In genomic region chr5:113170064-113170754, GRCm38 (mm10) we compare ENCODE assay signal across 14 mouse cellular contexts. TPM values are rescaled to one million over a fixed set of nuclear protein-coding genes. Genes with fewer than 3 reads are reported as not detected.
DNase-seq lines count a peak whose midpoint lies in the region; ATAC-seq and TF ChIP-seq lines count a peak whose summit lies in the region.
"Had no signal": no experiment of that assay in that cellular context is flagged by ENCODE, and none has a peak within 500 bp of the region (broad histone marks: within the 10 kb centered on the region; RNA-seq: fewer than 3 reads in every experiment).

No protein-coding gene starts in this region.

- ATAC-seq in kidney, embryonic 15.5 days (replicated peaks; ENCODE audit: low FRiP score): no peak
- no peak for ATAC-seq in liver, embryonic 14.5 days (ENCODE audit: insufficient read depth)
- ATAC-seq in megakaryocyte, adult 5-6 weeks (ENCODE audit: poor library complexity, severe bottlenecking): no peak

- WGBS in kidney, embryonic 15.5 days: 87% methylated on average over 11 of the region's 11 CpGs
- 69% methylated on average over 11 of the region's 11 CpGs for WGBS in liver, embryonic 14.5 days (ENCODE audit: insufficient replicate concordance)

- TF ChIP-seq POLR2A in MEL (IDR thresholded peaks at IDR 0.05; ENCODE audit: control insufficient read depth in 1 of 2, insufficient read depth in 1 of 2, low read depth in 1 of 2, low read length in 2 of 2, poor library complexity in 1 of 2): no peak

- H3K4me1 ChIP-seq in kidney, embryonic 15.5 days: peaks cover 14% of the 10 kb centered on the region
- no peaks in the 10 kb centered on the region for H3K4me1 ChIP-seq in MEL (ENCODE audit: control insufficient read depth in 1 of 2, insufficient read depth in 2 of 2, low read length in 2 of 2)
- H3K4me1 ChIP-seq in liver, embryonic 14.5 days (replicated peaks; ENCODE audit: control insufficient read depth in 2 of 2, insufficient read depth in 2 of 2, low read length in 1 of 2): peaks cover 0 to 5% of the 10 kb centered on the region in 2 experiments; a peak in 2 of 4 replicates

- H3K27me3 ChIP-seq in kidney, embryonic 15.5 days: no peaks in the 10 kb centered on the region
- H3K27me3 ChIP-seq in MEL (ENCODE audit: control insufficient read depth in 1 of 2, insufficient read depth in 2 of 2, low read length in 2 of 2): no peaks in the 10 kb centered on the region
- no peaks in the 10 kb centered on the region for H3K27me3 ChIP-seq in liver, embryonic 14.5 days (ENCODE audit: control insufficient read depth, insufficient read depth, low read length)
- H3K27me3 ChIP-seq: limb, embryonic 15.5 days; stomach, embryonic 15.5 days had no signal

- H3K79me2 ChIP-seq in MEL (ENCODE audit: control insufficient read depth, insufficient read depth, low read length, poor library complexity): no peaks in the 10 kb centered on the region

- no peak for TF ChIP-seq EP300 in MEL (IDR thresholded peaks at IDR 0.05; ENCODE audit: low read depth in 1 of 2, low read length in 2 of 2)
- no peak for TF ChIP-seq EP300 in liver, embryonic 14.5 days (IDR thresholded peaks at IDR 0.05; ENCODE audit: low read depth)

- H3K36me3 ChIP-seq in kidney, embryonic 15.5 days: peaks cover 6% of the 10 kb centered on the region; the same call in 1 of the 2 replicates
- H3K36me3 ChIP-seq in MEL (ENCODE audit: control insufficient read depth in 1 of 2, insufficient read depth in 2 of 2, low read length in 2 of 2): no peaks in the 10 kb centered on the region
- H3K36me3 ChIP-seq in liver, embryonic 14.5 days (replicated peaks; ENCODE audit: control insufficient read depth, insufficient read depth, low read depth): no peaks in the 10 kb centered on the region
- H3K36me3 ChIP-seq: limb, embryonic 15.5 days; stomach, embryonic 15.5 days had no signal

- no peaks in the 10 kb centered on the region for H3K9me3 ChIP-seq in kidney, embryonic 15.5 days (replicated peaks)
- no peaks in the 10 kb centered on the region for H3K9me3 ChIP-seq in MEL (replicated peaks; ENCODE audit: insufficient read depth, low read length)
- H3K9me3 ChIP-seq in liver, embryonic 14.5 days (ENCODE audit: control insufficient read depth, low read length): no peaks in the 10 kb centered on the region
- H3K9me3 ChIP-seq: limb, embryonic 15.5 days; stomach, embryonic 15.5 days had no signal

- H3K4me2 ChIP-seq in kidney, embryonic 15.5 days: no peak overlapping the region
- H3K4me2 ChIP-seq in liver, embryonic 14.5 days (ENCODE audit: low read depth): no peak overlapping the region
- H3K4me2 ChIP-seq: limb, embryonic 15.5 days; stomach, embryonic 15.5 days had no signal

- DNase-seq in kidney, postnatal 4 days: peak; percentile 40 to 55
- peak; percentile 51 for DNase-seq in 416B (ENCODE audit: low read depth)
- DNase-seq in MEL (ENCODE audit: low read depth, low spot score): no peak
- no peak for DNase-seq in liver, embryonic 14.5 days (ENCODE audit: low read depth in 3 of 3, low spot score in 3 of 3)
- DNase-seq in MN1 (ENCODE audit: low spot score): no peak
- DNase-seq in urinary bladder, postnatal 4 days (ENCODE audit: low spot score in 2 of 2): no peak

- H3K9ac ChIP-seq in kidney, embryonic 15.5 days: no peak overlapping the region
- H3K9ac ChIP-seq in MEL (ENCODE audit: control insufficient read depth, low read depth, low read length, poor library complexity, severe bottlenecking): no peak overlapping the region
- H3K9ac ChIP-seq in liver, embryonic 14.5 days (replicated peaks): no peak overlapping the region
- H3K9ac ChIP-seq: limb, embryonic 15.5 days; stomach, embryonic 15.5 days had no signal

- H3K27ac ChIP-seq in kidney, embryonic 15.5 days: no peak overlapping the region
- H3K27ac ChIP-seq in MEL (ENCODE audit: control insufficient read depth, low read depth, low read length): no peak overlapping the region
- no peak overlapping the region for H3K27ac ChIP-seq in liver, embryonic 14.5 days
- H3K27ac ChIP-seq: limb, embryonic 15.5 days; stomach, embryonic 15.5 days had no signal

- peak in 2 of 3 experiments; percentile 2 to 24; a peak in 2 of 6 replicates for TF ChIP-seq CTCF in MEL (IDR thresholded peaks at IDR 0.05 in 2 of 3, conservative IDR thresholded peaks at IDR 0.05 in 1 of 3; ENCODE audit: control insufficient read depth in 1 of 3, insufficient read depth in 1 of 3, low read depth in 2 of 3, low read length in 3 of 3, poor library complexity in 1 of 3, severe bottlenecking in 1 of 3)
- peak; percentile 71 for TF ChIP-seq CTCF in liver, embryonic 14.5 days (IDR thresholded peaks at IDR 0.05; ENCODE audit: low read depth)

- TF ChIP-seq RAD21 in MEL (IDR thresholded peaks at IDR 0.05; ENCODE audit: low read depth, low read length): no peak

- H3K4me3 ChIP-seq in kidney, embryonic 15.5 days (replicated peaks): no peak overlapping the region
- no peak overlapping the region for H3K4me3 ChIP-seq in MEL (ENCODE audit: control insufficient read depth in 1 of 2, insufficient read depth in 1 of 2, low read depth in 2 of 2, low read length in 2 of 2)
- H3K4me3 ChIP-seq in liver, embryonic 14.5 days (ENCODE audit: insufficient read depth in 1 of 2, low read depth in 2 of 2, low read length in 2 of 2): no peak overlapping the region
- H3K4me3 ChIP-seq: limb, embryonic 15.5 days; stomach, embryonic 15.5 days had no signal

TF ChIP-seq in MEL, 35 proteins besides CTCF, POLR2A, EP300 and RAD21:
- no peak for TF ChIP-seq USF1 (IDR thresholded peaks at IDR 0.05; ENCODE audit: low read depth, low read length)
- no peak for TF ChIP-seq SIN3A (IDR thresholded peaks at IDR 0.05; ENCODE audit: low read length)
- TF ChIP-seq CHD2 (IDR thresholded peaks at IDR 0.05; ENCODE audit: low read length): no peak
- no peak for TF ChIP-seq CHD1 (IDR thresholded peaks at IDR 0.05; ENCODE audit: low read depth, low read length)
- no peak for TF ChIP-seq HCFC1 (IDR thresholded peaks at IDR 0.05; ENCODE audit: low read depth, low read length)
- TF ChIP-seq ZNF384 (IDR thresholded peaks at IDR 0.05; ENCODE audit: low read depth, low read length): no peak
- TF ChIP-seq BHLHE40 (IDR thresholded peaks at IDR 0.05; ENCODE audit: borderline replicate concordance, low read depth, low read length): no peak
- TF ChIP-seq NRF1 (IDR thresholded peaks at IDR 0.05; ENCODE audit: insufficient read depth, low read depth, low read length, poor library complexity, severe bottlenecking): no peak
- TF ChIP-seq RCOR1 (IDR thresholded peaks at IDR 0.05; ENCODE audit: low read depth, low read length): no peak
- TF ChIP-seq MXI1 (IDR thresholded peaks at IDR 0.05; ENCODE audit: low read depth, low read length): no peak
- no peak for TF ChIP-seq POLR2AphosphoS2 (IDR thresholded peaks at IDR 0.05; ENCODE audit: low read length)
- TF ChIP-seq MAFK (IDR thresholded peaks at IDR 0.05; ENCODE audit: borderline replicate concordance, low read depth, low read length): no peak
- TF ChIP-seq TCF12 (IDR thresholded peaks at IDR 0.05; ENCODE audit: low read depth, low read length): no peak
- no peak for TF ChIP-seq MAZ (IDR thresholded peaks at IDR 0.05; ENCODE audit: low read depth, low read length)
- TF ChIP-seq ZMIZ1 (IDR thresholded peaks at IDR 0.05; ENCODE audit: low read depth, low read length): no peak

RNA-seq across cellular contexts. Expression of gene 2900026A02Rik, which starts 50.8 kb away (rescaled TPM):
- 7.0 and 7.5 TPM in 2 replicates for polyA plus RNA-seq in kidney, embryonic 15.5 days (2015; fragmentation: Nextera tagmentation; extraction: Ambion mirVana)
- not detected in 2 replicates for total RNA-seq in MEL (2012; rRNA removed)
- polyA plus RNA-seq in MEL (2012; ENCODE audit: insufficient read depth in 1 of 2, insufficient read length in 2 of 2, low read depth in 1 of 2, low replicate concordance in 2 of 2, missing spikeins in 1 of 2): not detected
- 1.1 and 1.2 TPM in 2 replicates for polyA plus RNA-seq in liver, embryonic 14.5 days (2012; rRNA removed)
- polyA plus RNA-seq in liver, embryonic 14.5 days (2014; fragmentation: Nextera tagmentation; extraction: Ambion mirVana): 0.63 and 0.68 TPM in 2 replicates
- 0.11 and 0.30 TPM in 2 replicates for total RNA-seq in megakaryocyte, adult 5-6 weeks (2015)
- 0.29 and 0.45 TPM in 2 replicates for total RNA-seq in megakaryocyte, adult 5-6 weeks (2017)

RNA-seq across cellular contexts. Expression of gene Tmem211, which starts 56.5 kb away (rescaled TPM):
- polyA plus RNA-seq in kidney, embryonic 15.5 days (2015; fragmentation: Nextera tagmentation; extraction: Ambion mirVana): 0.19 TPM in 1 of 2 replicates, not detected in the other
- not detected in 2 replicates for total RNA-seq in MEL (2012; rRNA removed)
- polyA plus RNA-seq in MEL (2012; ENCODE audit: insufficient read depth in 1 of 2, insufficient read length in 2 of 2, low read depth in 1 of 2, low replicate concordance in 2 of 2, missing spikeins in 1 of 2): not detected
- polyA plus RNA-seq in liver, embryonic 14.5 days (2012; rRNA removed): not detected in 2 replicates
- not detected in 2 replicates for polyA plus RNA-seq in liver, embryonic 14.5 days (2014; fragmentation: Nextera tagmentation; extraction: Ambion mirVana)
- not detected in 2 replicates for total RNA-seq in megakaryocyte, adult 5-6 weeks (2015)
- not detected in 2 replicates for total RNA-seq in megakaryocyte, adult 5-6 weeks (2017)
- total RNA-seq: adrenal gland, postnatal 4 days; heart, adult 18-20 months; monocyte, adult 5-6 weeks had no signal
- polyA plus RNA-seq: hindbrain, embryonic 11.5 days had no signal

Comparison
In these comparisons a context has a peak if more than half of its experiments do, and no peak if none do; other contexts are left out.
1. DNase-seq: peak in kidney, postnatal 4 days (2 of 2) and 416B (single experiment); none in MEL (single experiment), liver, embryonic 14.5 days (0 of 3), MN1 (single experiment) and urinary bladder, postnatal 4 days (0 of 2).